Mouse (Mus musculus): Measurements from ENCODE around the gene Scmh1. TPM values are rescaled to one million over a fixed set of nuclear protein-coding genes. Genes with fewer than 3 reads are reported as not detected.

Scmh1 gene
- total and polyA plus RNA-seq, 3 experiments = 6.0 to 66.8 TPM; not detected in 1

DNA sequence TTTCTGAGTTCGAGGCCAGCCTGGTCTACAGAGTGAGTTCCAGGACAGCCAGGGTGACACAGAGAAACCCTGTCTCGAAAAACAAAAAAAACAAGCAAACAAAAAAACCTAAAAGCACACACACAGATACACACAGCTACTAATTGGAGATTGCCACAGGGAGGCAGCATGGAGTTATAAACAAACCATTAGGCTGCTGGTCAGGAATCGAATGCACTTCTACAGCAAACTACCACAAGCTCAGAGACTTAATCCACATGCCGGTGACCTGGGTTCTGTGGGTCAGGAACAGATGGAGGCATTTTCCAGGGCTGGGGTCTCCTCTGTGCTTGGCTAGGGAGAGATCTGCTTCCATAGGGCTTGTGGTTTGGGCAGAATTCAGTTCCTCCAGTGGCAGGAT is 17.6 kb upstream of the Scmh1 start (continued):
- peak; percentile 85 for TF ChIP-seq ZC3H11A (IDR thresholded peaks at IDR 0.05; ENCODE audit: low read depth, low read length)
- TF ChIP-seq ZNF384 (IDR thresholded peaks at IDR 0.05; ENCODE audit: low read depth, low read length) = peak; percentile 61
- TF ChIP-seq MAZ (IDR thresholded peaks at IDR 0.05; ENCODE audit: low read depth, low read length) = no peak
- TF ChIP-seq RCOR1 (IDR thresholded peaks at IDR 0.05; ENCODE audit: low read depth, low read length) = no peak
- TF ChIP-seq JUND (IDR thresholded peaks at IDR 0.05; ENCODE audit: low read depth, low read length) = no peak
- no peak for TF ChIP-seq E2F4 (IDR thresholded peaks at IDR 0.05; ENCODE audit: borderline replicate concordance, low read depth, low read length)
- no peak for TF ChIP-seq MEF2A (IDR thresholded peaks at IDR 0.05; ENCODE audit: extremely low read depth, insufficient replicate concordance, low read depth, low read length, poor library complexity, severe bottlenecking)
- no peak for TF ChIP-seq TAL1 (IDR thresholded peaks at IDR 0.05; ENCODE audit: low read length)
- no peak for TF ChIP-seq GATA1 (IDR thresholded peaks at IDR 0.05; ENCODE audit: low read depth, low read length)
- no peak for TF ChIP-seq UBTF (IDR thresholded peaks at IDR 0.05; ENCODE audit: borderline replicate concordance, insufficient read depth, low read depth, low read length)
- TF ChIP-seq CHD1 (IDR thresholded peaks at IDR 0.05; ENCODE audit: low read depth, low read length) = no peak
- peak; percentile 81 for TF ChIP-seq RAD21 (IDR thresholded peaks at IDR 0.05; ENCODE audit: low read depth, low read length)
- TF ChIP-seq NELFE (IDR thresholded peaks at IDR 0.05; ENCODE audit: low read depth, low read length) = no peak

GRCm38 (mm10) chr4:120387968-120388367 is 17.1 kb upstream of the Scmh1 start:
- TF ChIP-seq GABPA (IDR thresholded peaks at IDR 0.05; ENCODE audit: low read depth, low read length) = no peak
- no peak for TF ChIP-seq POLR2AphosphoS5 (IDR thresholded peaks at IDR 0.05; ENCODE audit: borderline replicate concordance, low read depth, low read length)
- TF ChIP-seq ZC3H11A (IDR thresholded peaks at IDR 0.05; ENCODE audit: low read depth, low read length) = no peak
- TF ChIP-seq SIN3A (IDR thresholded peaks at IDR 0.05; ENCODE audit: low read length) = no peak
- TF ChIP-seq USF1 (IDR thresholded peaks at IDR 0.05; ENCODE audit: low read depth, low read length) = no peak
- no peak for TF ChIP-seq TAL1 (IDR thresholded peaks at IDR 0.05; ENCODE audit: low read length)
- TF ChIP-seq MEF2A (IDR thresholded peaks at IDR 0.05; ENCODE audit: extremely low read depth, insufficient replicate concordance, low read depth, low read length, poor library complexity, severe bottlenecking) = no peak
- H3K9me3 ChIP-seq (replicated peaks; ENCODE audit: insufficient read depth, low read length) = no peaks in the 10 kb centered on the region
- H3K4me1 ChIP-seq (ENCODE audit: control insufficient read depth in 1 of 2, insufficient read depth in 2 of 2, low read length in 2 of 2) = peaks cover 7 to 8% of the 10 kb centered on the region in 2 experiments
- H3K36me3 ChIP-seq (ENCODE audit: control insufficient read depth in 1 of 2, insufficient read depth in 2 of 2, low read length in 2 of 2) = peaks cover 0 to 10% of the 10 kb centered on the region in 2 experiments; a peak in 2 of 4 replicates
- no peaks in the 10 kb centered on the region for H3K79me2 ChIP-seq (ENCODE audit: control insufficient read depth, insufficient read depth, low read length, poor library complexity)
- H3K27ac ChIP-seq (ENCODE audit: control insufficient read depth, low read depth, low read length) = no peak overlapping the region
- H3K4me3 ChIP-seq (ENCODE audit: control insufficient read depth in 1 of 2, insufficient read depth in 1 of 2, low read depth in 2 of 2, low read length in 2 of 2) = no peak overlapping the region
- DNase-seq (ENCODE audit: low read depth, low spot score) = no peak
- no peaks in the 10 kb centered on the region for H3K27me3 ChIP-seq (ENCODE audit: control insufficient read depth in 1 of 2, insufficient read depth in 2 of 2, low read length in 2 of 2)
- no peak overlapping the region for H3K9ac ChIP-seq (ENCODE audit: control insufficient read depth, low read depth, low read length, poor library complexity, severe bottlenecking)

GRCm38 (mm10) chr4:120388998-120389542 is 16.0 kb upstream of the Scmh1 start:
- no peak overlapping the region for H3K9ac ChIP-seq (ENCODE audit: control insufficient read depth, low read depth, low read length, poor library complexity, severe bottlenecking)
- H3K4me3 ChIP-seq (ENCODE audit: control insufficient read depth in 1 of 2, insufficient read depth in 1 of 2, low read depth in 2 of 2, low read length in 2 of 2) = no peak overlapping the region
- peaks cover 0 to 17% of the 10 kb centered on the region in 2 experiments; a peak in 2 of 4 replicates for H3K36me3 ChIP-seq (ENCODE audit: control insufficient read depth in 1 of 2, insufficient read depth in 2 of 2, low read length in 2 of 2)
- TF ChIP-seq NRF1 (IDR thresholded peaks at IDR 0.05; ENCODE audit: insufficient read depth, low read depth, low read length, poor library complexity, severe bottlenecking) = no peak
- TF ChIP-seq KAT2A (conservative IDR thresholded peaks at IDR 0.05; ENCODE audit: low read depth, low read length) = no peak
- TF ChIP-seq CTCF (IDR thresholded peaks at IDR 0.05 in 2 of 3, conservative IDR thresholded peaks at IDR 0.05 in 1 of 3; ENCODE audit: control insufficient read depth in 1 of 3, insufficient read depth in 1 of 3, low read depth in 2 of 3, low read length in 3 of 3, poor library complexity in 1 of 3, severe bottlenecking in 1 of 3) = no peak
- TF ChIP-seq MEF2A (IDR thresholded peaks at IDR 0.05; ENCODE audit: extremely low read depth, insufficient replicate concordance, low read depth, low read length, poor library complexity, severe bottlenecking) = no peak
- no peak for TF ChIP-seq MAFK (IDR thresholded peaks at IDR 0.05; ENCODE audit: borderline replicate concordance, low read depth, low read length)
- no peak for TF ChIP-seq MXI1 (IDR thresholded peaks at IDR 0.05; ENCODE audit: low read depth, low read length)
- TF ChIP-seq RAD21 (IDR thresholded peaks at IDR 0.05; ENCODE audit: low read depth, low read length) = no peak
- H3K9me3 ChIP-seq (replicated peaks; ENCODE audit: insufficient read depth, low read length) = no peaks in the 10 kb centered on the region
- no peaks in the 10 kb centered on the region for H3K27me3 ChIP-seq (ENCODE audit: control insufficient read depth in 1 of 2, insufficient read depth in 2 of 2, low read length in 2 of 2)
- H3K79me2 ChIP-seq (ENCODE audit: control insufficient read depth, insufficient read depth, low read length, poor library complexity) = no peaks in the 10 kb centered on the region
- no peak for DNase-seq (ENCODE audit: low read depth, low spot score)
- no peak overlapping the region for H3K27ac ChIP-seq (ENCODE audit: control insufficient read depth, low read depth, low read length)
- H3K4me1 ChIP-seq (ENCODE audit: control insufficient read depth in 1 of 2, insufficient read depth in 2 of 2, low read length in 2 of 2) = peaks cover 11% of the 10 kb centered on the region in 2 experiments

Measured in MEL (cell line).